Mouse (Mus musculus) cerebellum, adult 2 months (tissue): ENCODE results near the gene Fyco1.

Experiments used
- CTCF ChIP-seq: fragments of 200-500 bp; IDR thresholded peaks from 2 replicates; pipeline ENCODE4 v1.5.1; 2011; ENCODE audit warnings: low read depth, mild to moderate bottlenecking, control low read depth, low read length, moderate library complexity, borderline replicate concordance; ENCODE audit not compliant: insufficient read depth
- POLR2A ChIP-seq: fragments of 200-500 bp; IDR thresholded peaks from 2 replicates; pipeline ENCODE4 v1.6.1; 2011; ENCODE audit warnings: low read length, control low read depth, borderline replicate concordance; ENCODE audit not compliant: insufficient read depth

GRCm38 (mm10) chr9:123861929-123862328 lies 10.2 kb upstream of the Fyco1 start, which contains the start of gene Xcr1:
- no peak for TF ChIP-seq CTCF
- no peak for TF ChIP-seq POLR2A
